Mouse (Mus musculus) testis, adult 2 months (tissue): ENCODE measurements at regions not wholly inside any gene's neighbourhood (a gene's known extent, or its start where the extent isn't known, plus 50 kb on each side); places are given as distances from the start of the nearest gene placed in this dataset.

Source experiments
- CTCF ChIP-seq: fragments of 200-500 bp; IDR thresholded peaks from 2 replicates; pipeline ENCODE4 v1.5.1; 2012; ENCODE audit warnings: low read depth, mild to moderate bottlenecking, inconsistent platforms, low read length, moderate library complexity; ENCODE audit not compliant: control insufficient read depth, insufficient read depth, insufficient replicate concordance
- POLR2A ChIP-seq: fragments of 200-500 bp; IDR thresholded peaks from 2 replicates; pipeline ENCODE4 v1.6.1; 2012; ENCODE audit warnings: low read depth, mild to moderate bottlenecking, inconsistent platforms, low read length, moderate library complexity; ENCODE audit not compliant: control insufficient read depth

DNA sequence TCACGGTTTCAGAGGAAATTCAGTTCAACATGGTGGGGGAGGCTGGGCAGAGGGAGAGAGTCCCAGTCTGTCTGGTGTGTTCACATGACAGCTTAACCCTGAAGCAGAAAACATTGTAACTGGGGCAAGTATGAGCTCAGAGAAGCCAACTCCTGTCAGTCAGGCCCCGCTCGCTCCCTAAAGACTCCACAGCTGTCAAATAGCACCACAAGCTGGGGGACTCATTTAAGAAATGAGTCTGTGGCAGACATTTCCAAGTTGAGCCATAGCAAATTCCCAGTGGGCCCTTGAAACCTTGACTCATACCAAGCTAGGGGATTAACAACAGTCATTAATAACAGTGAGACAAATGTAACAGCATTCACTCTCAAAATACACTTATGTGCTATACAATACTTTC is 160.4 kb downstream of the Tomm20 start:
- TF ChIP-seq CTCF (no peak), POLR2A (no peak)
